9 mouse cellular contexts compared by ENCODE assay signal in genomic region chr5:111408470-111409105, GRCm38 (mm10). TPM values are rescaled to one million over a fixed set of nuclear protein-coding genes. Genes with fewer than 3 reads are reported as not detected.
DNase-seq lines count a peak whose midpoint lies in the region; ATAC-seq and TF ChIP-seq lines count a peak whose summit lies in the region.
"Had no signal": no experiment of that assay in that cellular context is flagged by ENCODE, and none has a peak within 500 bp of the region (broad histone marks: within the 10 kb centered on the region; RNA-seq: fewer than 3 reads in every experiment).

No protein-coding gene starts in this region.

- no peak for TF ChIP-seq EP300 in heart, postnatal 0 days (IDR thresholded peaks at IDR 0.05; ENCODE audit: low read depth)
- no peak for TF ChIP-seq EP300 in stomach, postnatal 0 days (optimal IDR thresholded peaks at IDR 0.05)

- H3K9me3 ChIP-seq in neural tube, embryonic 11.5 days (ENCODE audit: control insufficient read depth, low read length), result no peaks in the 10 kb centered on the region
- H3K9me3 ChIP-seq in heart, postnatal 0 days (replicated peaks; ENCODE audit: control insufficient read depth, low read length), result no peaks in the 10 kb centered on the region
- H3K9me3 ChIP-seq in lung, embryonic 14.5 days (ENCODE audit: low read depth, low read length), result no peaks in the 10 kb centered on the region
- no peaks in the 10 kb centered on the region for H3K9me3 ChIP-seq in stomach, postnatal 0 days (ENCODE audit: control insufficient read depth, low read length)

- H3K36me3 ChIP-seq in neural tube, embryonic 11.5 days (ENCODE audit: control insufficient read depth, insufficient read depth, low read length), result no peaks in the 10 kb centered on the region
- H3K36me3 ChIP-seq in heart, postnatal 0 days (replicated peaks; ENCODE audit: control insufficient read depth, insufficient read depth, low read length), result no peaks in the 10 kb centered on the region
- H3K36me3 ChIP-seq in lung, embryonic 14.5 days (ENCODE audit: insufficient read depth), result no peaks in the 10 kb centered on the region
- no peaks in the 10 kb centered on the region for H3K36me3 ChIP-seq in stomach, postnatal 0 days (ENCODE audit: control insufficient read depth, insufficient read depth, low read length)

- H3K4me1 ChIP-seq in neural tube, embryonic 11.5 days (ENCODE audit: control insufficient read depth, insufficient read depth, low read length), result peaks cover 8% of the 10 kb centered on the region; the same call in 1 of the 2 replicates
- peaks cover 7% of the 10 kb centered on the region for H3K4me1 ChIP-seq in heart, postnatal 0 days (ENCODE audit: control insufficient read depth, insufficient read depth)
- peaks cover 9% of the 10 kb centered on the region for H3K4me1 ChIP-seq in lung, embryonic 14.5 days (ENCODE audit: insufficient read depth)
- H3K4me1 ChIP-seq in stomach, postnatal 0 days (replicated peaks; ENCODE audit: control insufficient read depth, insufficient read depth), result 0 out of 2 replicates have a peak, but pooled peaks cover 4% of the 10 kb centered on the region

- no peak for TF ChIP-seq CTCF in heart, postnatal 0 days (IDR thresholded peaks at IDR 0.05; ENCODE audit: low read depth)
- no peak for TF ChIP-seq CTCF in lung, embryonic 14.5 days (IDR thresholded peaks at IDR 0.05; ENCODE audit: low read depth)
- no peak for TF ChIP-seq CTCF in stomach, postnatal 0 days (IDR thresholded peaks at IDR 0.05; ENCODE audit: low read depth)

- no peak overlapping the region for H3K9ac ChIP-seq in neural tube, embryonic 11.5 days (ENCODE audit: low read length)
- H3K9ac ChIP-seq in heart, postnatal 0 days (replicated peaks; ENCODE audit: low read depth, low read length), result no peak overlapping the region
- peak overlapping the region; percentile 18 for H3K9ac ChIP-seq in lung, embryonic 14.5 days
- H3K9ac ChIP-seq in stomach, postnatal 0 days (ENCODE audit: low read length), result 0 out of 2 replicates have a peak overlapping the region, but pooled peaks have one; percentile 18

- no peaks in the 10 kb centered on the region for H3K27me3 ChIP-seq in neural tube, embryonic 11.5 days (ENCODE audit: control insufficient read depth, insufficient read depth, low read length)
- peaks cover 32% of the 10 kb centered on the region for H3K27me3 ChIP-seq in heart, postnatal 0 days (ENCODE audit: control insufficient read depth, insufficient read depth, low read length)
- H3K27me3 ChIP-seq in lung, embryonic 14.5 days (ENCODE audit: insufficient read depth, low read length), result no peaks in the 10 kb centered on the region
- H3K27me3 ChIP-seq in stomach, postnatal 0 days (ENCODE audit: control insufficient read depth, insufficient read depth, low read length), result no peaks in the 10 kb centered on the region

- ATAC-seq in neural tube, embryonic 11.5 days (ENCODE audit: insufficient read depth, low FRiP score, low TSS enrichment), result no peak
- peak; percentile 66 for ATAC-seq in heart, postnatal 0 days (ENCODE audit: insufficient read depth, low read depth)
- peak; percentile 71; the same call in 1 of the 2 replicates for ATAC-seq in lung, embryonic 14.5 days (ENCODE audit: insufficient read depth)
- ATAC-seq in stomach, postnatal 0 days (ENCODE audit: low FRiP score, low TSS enrichment), result peak; percentile 68
- no peak for ATAC-seq in inflammation-experienced regulatory T-cells, adult 6 months

- no peak overlapping the region for H3K4me3 ChIP-seq in neural tube, embryonic 11.5 days (ENCODE audit: low read depth, low read length)
- no peak overlapping the region for H3K4me3 ChIP-seq in heart, postnatal 0 days (ENCODE audit: low read depth, low read length)
- H3K4me3 ChIP-seq in lung, embryonic 14.5 days (ENCODE audit: low read depth, low read length), result no peak overlapping the region
- H3K4me3 ChIP-seq in stomach, postnatal 0 days (ENCODE audit: low read depth, low read length), result no peak overlapping the region
- H3K4me3 ChIP-seq: erythroblast, embryonic 14.5 days had no signal

- H3K27ac ChIP-seq in neural tube, embryonic 11.5 days (ENCODE audit: low read depth, low read length), result no peak overlapping the region
- H3K27ac ChIP-seq in heart, postnatal 0 days (ENCODE audit: low read depth), result peak overlapping the region; percentile 34; the same call in 1 of the 2 replicates
- peak overlapping the region; percentile 88 for H3K27ac ChIP-seq in lung, embryonic 14.5 days (ENCODE audit: low read depth)
- peak overlapping the region; percentile 82 for H3K27ac ChIP-seq in stomach, postnatal 0 days (replicated peaks)

- peak; percentile 38 for DNase-seq in neural tube, embryonic 11.5 days (ENCODE audit: low spot score)
- no peak for DNase-seq in neural tube, embryonic 10.5 days (ENCODE audit: extremely low spot score, low spot score)
- peak; percentile 63 for DNase-seq in heart, postnatal 0 days (ENCODE audit: low spot score)
- DNase-seq in lung, embryonic 14.5 days, result peak; percentile 67
- peak; percentile 68 for DNase-seq in stomach, postnatal 0 days (ENCODE audit: low spot score)
- no peak for DNase-seq in layer of hippocampus, postnatal 10 days (ENCODE audit: low spot score in 2 of 2)
- DNase-seq in urinary bladder, postnatal 14 days (ENCODE audit: low spot score), result no peak

- 9% methylated on average over 13 of the region's 14 CpGs for WGBS in neural tube, embryonic 11.5 days
- WGBS in heart, postnatal 0 days, result 14% methylated on average over 14 of the region's 14 CpGs
- WGBS in lung, embryonic 14.5 days, result 7% methylated on average over 14 of the region's 14 CpGs
- 8% methylated on average over 14 of the region's 14 CpGs for WGBS in stomach, postnatal 0 days

- no peak overlapping the region for H3K4me2 ChIP-seq in neural tube, embryonic 11.5 days (ENCODE audit: low read depth)
- no peak overlapping the region for H3K4me2 ChIP-seq in heart, postnatal 0 days (ENCODE audit: low read depth, low read length)
- peak overlapping the region; percentile 36; the same call in 1 of the 2 replicates for H3K4me2 ChIP-seq in lung, embryonic 14.5 days
- H3K4me2 ChIP-seq in stomach, postnatal 0 days (replicated peaks; ENCODE audit: low read depth), result no peak overlapping the region; the same call in 1 of the 2 replicates

RNA-seq across cellular contexts. Expression of gene Mn1, which starts 8.6 kb away (rescaled TPM):
- 25.6 and 27.3 TPM in 2 replicates for polyA plus RNA-seq in neural tube, embryonic 11.5 days (2014; fragmentation: Nextera tagmentation; extraction: Ambion mirVana)
- total RNA-seq in heart, postnatal 0 days (2014; rRNA removed; ENCODE audit: low replicate concordance), result 11.0 and 16.4 TPM in 2 replicates
- 3.9 and 4.5 TPM in 2 replicates for polyA plus RNA-seq in heart, postnatal 0 days (2015; fragmentation: Nextera tagmentation; extraction: Ambion mirVana)
- polyA plus RNA-seq in lung, embryonic 14.5 days (2014; fragmentation: Nextera tagmentation; extraction: Ambion mirVana), result 8.9 and 9.7 TPM in 2 replicates
- 4.9 and 5.6 TPM in 2 replicates for polyA plus RNA-seq in stomach, postnatal 0 days (2015; fragmentation: Nextera tagmentation; extraction: Ambion mirVana)
- total RNA-seq in layer of hippocampus, postnatal 10 days (2021), result 10 to 100 TPM; 33.7 to 36.8 TPM
- not detected for polyA plus RNA-seq in inflammation-experienced regulatory T-cells, adult 6 months (2017; shearing (Covaris generic))

Comparison
In these comparisons a context has a peak if more than half of its experiments do, and no peak if none do; other contexts are left out.
1. DNase-seq: peak in neural tube, embryonic 11.5 days (single experiment), heart, postnatal 0 days (single experiment), lung, embryonic 14.5 days (single experiment) and stomach, postnatal 0 days (single experiment); none in neural tube, embryonic 10.5 days (single experiment), layer of hippocampus, postnatal 10 days (0 of 2) and urinary bladder, postnatal 14 days (single experiment).
2. ATAC-seq: peak in heart, postnatal 0 days (single experiment), lung, embryonic 14.5 days (single experiment) and stomach, postnatal 0 days (single experiment); none in neural tube, embryonic 11.5 days (single experiment) and inflammation-experienced regulatory T-cells, adult 6 months (single experiment).
3. H3K9ac ChIP-seq: peak in lung, embryonic 14.5 days (single experiment) and stomach, postnatal 0 days (single experiment); none in neural tube, embryonic 11.5 days (single experiment) and heart, postnatal 0 days (single experiment).